Mouse (Mus musculus) liver, embryonic 14.5 days (tissue): ENCODE results near the gene Stk35. TPM values are rescaled to one million over a fixed set of nuclear protein-coding genes. Genes with fewer than 3 reads are reported as not detected.

Experiments used
- ATAC-seq: fragments of 200-750 bp; cut with Nextera tagmentation; 2 replicates; pipeline ENCODE4 v1.8.0; 2017; ENCODE audit warnings: moderate number of reproducible peaks, mild to moderate bottlenecking, moderate library complexity; ENCODE audit not compliant: insufficient read depth
- DNase-seq, 3 experiments: peaks; one replicate each; pipeline ENCODE4 v3.0.0-alpha.2; 2012 to 2013; ENCODE audit warnings: low read depth in 3 of 3, low spot score in 3 of 3
- H3K27ac ChIP-seq: fragments of 300-500 bp; sonication (generic); 2 replicates; pipeline ENCODE4 v1.5.1; 2014; ENCODE audit warnings: moderate library complexity, mild to moderate bottlenecking, control low read depth, inconsistent platforms
- H3K27me3 ChIP-seq: fragments of 300-500 bp; sonication (generic); 2 replicates; pipeline ENCODE4 v1.6.1; 2014; ENCODE audit warnings: mild to moderate bottlenecking, low read length, moderate library complexity; ENCODE audit not compliant: control insufficient read depth, insufficient read depth
- H3K36me3 ChIP-seq: fragments of 300-500 bp; sonication (generic); replicated peaks from 2 replicates; pipeline ENCODE4 v1.6.1; 2014; ENCODE audit warnings: low read depth; ENCODE audit not compliant: control insufficient read depth, insufficient read depth
- H3K4me1 ChIP-seq, 2 experiments: fragments of 200-500 bp in 1 of 2; fragments of 300-500 bp in 1 of 2; sonication (generic) in 1 of 2; replicated peaks; 2 replicates each; pipeline ENCODE4 v1.6.1; 2012 to 2014; ENCODE audit warnings: antibody characterized with exemption in 1 of 2, inconsistent platforms in 1 of 2, low read length in 1 of 2; ENCODE audit not compliant: control insufficient read depth in 2 of 2, insufficient read depth in 2 of 2
- H3K4me2 ChIP-seq: fragments of 300-500 bp; sonication (generic); 2 replicates; pipeline ENCODE4 v1.6.1; 2014; ENCODE audit warnings: low read depth, mild to moderate bottlenecking, control low read depth, moderate library complexity
- H3K4me3 ChIP-seq, 2 experiments: fragments of 200-500 bp in 1 of 2; fragments of 300-500 bp in 1 of 2; sonication (generic) in 1 of 2; 2 replicates each; pipeline ENCODE4 v1.5.1; 2012 to 2014; ENCODE audit warnings: low read depth in 2 of 2, low read length in 2 of 2, mild to moderate bottlenecking in 2 of 2, control low read depth in 1 of 2, inconsistent platforms in 1 of 2, moderate library complexity in 1 of 2; ENCODE audit not compliant: insufficient read depth in 1 of 2
- H3K9ac ChIP-seq: fragments of 300-500 bp; sonication (generic); replicated peaks from 2 replicates; pipeline ENCODE4 v1.6.1; 2014; ENCODE audit warnings: mild to moderate bottlenecking, control low read depth, moderate library complexity
- H3K9me3 ChIP-seq: fragments of 300-500 bp; sonication (generic); 2 replicates; pipeline ENCODE4 v1.6.1; 2016; ENCODE audit warnings: low read length, mixed read lengths; ENCODE audit not compliant: control insufficient read depth
- CTCF ChIP-seq: IDR thresholded peaks from 2 replicates; pipeline ENCODE4 v1.5.1; 2016; ENCODE audit warnings: antibody characterized with exemption, low read depth, control low read depth
- EP300 ChIP-seq: IDR thresholded peaks from 2 replicates; pipeline ENCODE4 v1.6.1; 2016; ENCODE audit warnings: antibody characterized with exemption, low read depth
- WGBS: fragments of 180-500 bp; shearing (Covaris S2); extraction: QIAGEN DNeasy Blood & Tissue Kit; methylation state at CpG from one replicate; pipeline ENCODE4 v1.1.7; 2014; ENCODE audit not compliant: insufficient replicate concordance; 5-methylcytosine and 5-hydroxymethylcytosine counted together
- polyA plus RNA-seq, 2 experiments: library from polyadenylated mRNA; depleted of rRNA in 1 of 2; stranded (reverse) in 1 of 2; unstranded in 1 of 2; fragments of >200 nt; fragmentation: Nextera tagmentation in 1 of 2; extraction: Ambion mirVana in 1 of 2; gene quantifications; 2 replicates each; pipeline versions ENCODE4 v1.2.1 to v1.2.3; 2012 to 2014

The Stk35 gene
- polyA plus RNA-seq, 2 experiments: 4.9 to 5.8 TPM

- no peaks in the 10 kb centered on the region for H3K27me3 ChIP-seq
Measured at GRCm38 (mm10) chr2:129874509-129875095, 74.3 kb downstream of the Stk35 start.

GRCm38 (mm10) chr2:129876935-129877334, 76.6 kb downstream of the Stk35 start:
- TF ChIP-seq EP300: no peak
- TF ChIP-seq CTCF: no peak
- no peaks in the 10 kb centered on the region for H3K27me3 ChIP-seq
- no peak overlapping the region for H3K4me2 ChIP-seq
- no peaks in the 10 kb centered on the region for H3K4me1 ChIP-seq
- no peak overlapping the region for H3K4me3 ChIP-seq
- DNase-seq (no peak), ATAC-seq (no peak)
- no peak overlapping the region for H3K27ac ChIP-seq
- H3K36me3 ChIP-seq: no peaks in the 10 kb centered on the region
- H3K9me3 ChIP-seq: no peaks in the 10 kb centered on the region
- H3K9ac ChIP-seq: no peak overlapping the region

More at GRCm38 (mm10) chr2:129874509-129875095, 74.3 kb downstream of the Stk35 start:
- Histone ChIP-seq H3K4me3 (no peak overlapping the region), H3K4me1 (no peaks in the 10 kb centered on the region), H3K9ac (no peak overlapping the region), H3K27ac (no peak overlapping the region), H3K36me3 (no peaks in the 10 kb centered on the region), H3K4me2 (no peak overlapping the region), H3K9me3 (no peaks in the 10 kb centered on the region)
- WGBS: 41% methylated on average over 10 of the region's 10 CpGs
- DNase-seq (no peak), ATAC-seq (no peak)
- TF ChIP-seq CTCF (no peak), EP300 (no peak)

- no peaks in the 10 kb centered on the region for H3K4me1 ChIP-seq
- H3K4me2 ChIP-seq: no peak overlapping the region
- no peak overlapping the region for H3K9ac ChIP-seq
- no peak overlapping the region for H3K4me3 ChIP-seq
- no peak overlapping the region for H3K27ac ChIP-seq
- H3K9me3 ChIP-seq: no peaks in the 10 kb centered on the region
- DNase-seq (no peak), ATAC-seq (no peak)
- TF ChIP-seq EP300 (no peak), CTCF (peak; percentile 55)
- 26% methylated on average over 3 of the region's 3 CpGs for WGBS
- no peaks in the 10 kb centered on the region for H3K27me3 ChIP-seq
- H3K36me3 ChIP-seq: no peaks in the 10 kb centered on the region
Measured at GRCm38 (mm10) chr2:129879817-129880216, 79.5 kb downstream of the Stk35 start.

- no peak overlapping the region for H3K4me2 ChIP-seq
- H3K36me3 ChIP-seq: no peaks in the 10 kb centered on the region
- no peaks in the 10 kb centered on the region for H3K4me1 ChIP-seq
- H3K27ac ChIP-seq: no peak overlapping the region
- H3K4me3 ChIP-seq: no peak overlapping the region
- 69% methylated on average over 7 of the region's 7 CpGs for WGBS
- DNase-seq (no peak), ATAC-seq (no peak)
- no peaks in the 10 kb centered on the region for H3K27me3 ChIP-seq
- TF ChIP-seq CTCF (no peak), EP300 (no peak)
- H3K9ac ChIP-seq: no peak overlapping the region
- H3K9me3 ChIP-seq: no peaks in the 10 kb centered on the region
Measured at GRCm38 (mm10) chr2:129880226-129880625, 79.9 kb downstream of the Stk35 start.

- ATAC-seq: no peak
Measured at GRCm38 (mm10) chr2:129881886-129882285, 81.6 kb downstream of the Stk35 start.

More at GRCm38 (mm10) chr2:129881886-129882285, 81.6 kb downstream of the Stk35 start:
- H3K4me3 ChIP-seq: no peak overlapping the region
- no peak for DNase-seq
- no peaks in the 10 kb centered on the region for H3K4me1 ChIP-seq
- 29% methylated on average over 1 of the region's 1 CpGs for WGBS
- no peak overlapping the region for H3K27ac ChIP-seq
- H3K27me3 ChIP-seq: no peaks in the 10 kb centered on the region
- H3K4me2 ChIP-seq: no peak overlapping the region
- H3K9ac ChIP-seq: no peak overlapping the region
- H3K9me3 ChIP-seq: no peaks in the 10 kb centered on the region
- no peak for TF ChIP-seq CTCF
- no peaks in the 10 kb centered on the region for H3K36me3 ChIP-seq

Other genes with a start within 250 kb of the Stk35 start
- gene Sirpa, start 207.7 kb upstream of the Stk35 start, polyA plus RNA-seq (2012; rRNA removed): 17.1 and 18.2 TPM in 2 replicates
- 18.7 and 20.6 TPM in 2 replicates for gene Sirpa, start 207.7 kb upstream of the Stk35 start, polyA plus RNA-seq (2014; fragmentation: Nextera tagmentation; extraction: Ambion mirVana)
- 0.01 TPM in 1 of 2 replicates, not detected in the other for gene Pdyn, start 100.7 kb upstream of the Stk35 start, polyA plus RNA-seq (2012; rRNA removed)
- gene Pdyn, start 100.7 kb upstream of the Stk35 start, polyA plus RNA-seq (2014; fragmentation: Nextera tagmentation; extraction: Ambion mirVana): not detected in 2 replicates
- gene Tgm3, start 211.8 kb downstream of the Stk35 start, polyA plus RNA-seq (2012; rRNA removed): 0.01 TPM in 1 of 2 replicates, not detected in the other
- not detected in 2 replicates for gene Tgm3, start 211.8 kb downstream of the Stk35 start, polyA plus RNA-seq (2014; fragmentation: Nextera tagmentation; extraction: Ambion mirVana)